Mouse (Mus musculus): ENCODE data around the gene Gm8947. TPM values are rescaled to one million over a fixed set of nuclear protein-coding genes. Genes with fewer than 3 reads are reported as not detected.

Gm8947 gene
- not detected in 4 replicates for total RNA-seq (2023)

GRCm38 (mm10) chr1:151192075-151192474, at the start of gene Gm8947:
Gene Gm8947 (plus strand): TSS chr1:151192376.

GRCm38 (mm10) chr1:151182266-151182665, 9.9 kb upstream of the Gm8947 start, which contains the start of gene Gm47985:
Gene Gm47985 (plus strand): TSS chr1:151182537.

GRCm38 (mm10) chr1:151198120-151198519, 5.9 kb downstream of the Gm8947 start, which contains the start of gene Gm47995:
Gene Gm47995 (plus strand): TSS chr1:151198448.

DNA sequence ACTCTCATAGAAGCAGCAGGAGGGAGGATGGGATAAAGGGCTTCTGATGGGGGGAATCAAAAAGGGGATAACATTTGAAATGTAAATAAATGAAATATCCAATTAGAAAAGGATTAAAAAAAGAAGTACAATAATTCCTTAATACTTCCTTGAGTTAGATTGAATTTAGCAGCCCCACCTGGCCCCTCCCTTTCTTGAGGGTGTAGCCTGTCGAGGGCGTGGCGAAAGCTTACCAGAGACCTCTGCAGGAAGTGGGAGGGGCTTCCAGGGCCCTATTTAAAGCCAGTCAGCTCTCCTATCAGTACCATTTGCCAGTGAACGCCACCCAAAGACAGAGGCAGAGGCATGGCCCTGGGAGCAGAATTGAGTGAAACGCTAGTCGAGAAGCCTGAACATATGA, 11.6 kb downstream of the Gm8947 start, which contains the start of gene 3110040M04Rik:
3110040M04Rik (plus strand) TSS at position 304 of the 400 bp plus-strand sequence.

DNA sequence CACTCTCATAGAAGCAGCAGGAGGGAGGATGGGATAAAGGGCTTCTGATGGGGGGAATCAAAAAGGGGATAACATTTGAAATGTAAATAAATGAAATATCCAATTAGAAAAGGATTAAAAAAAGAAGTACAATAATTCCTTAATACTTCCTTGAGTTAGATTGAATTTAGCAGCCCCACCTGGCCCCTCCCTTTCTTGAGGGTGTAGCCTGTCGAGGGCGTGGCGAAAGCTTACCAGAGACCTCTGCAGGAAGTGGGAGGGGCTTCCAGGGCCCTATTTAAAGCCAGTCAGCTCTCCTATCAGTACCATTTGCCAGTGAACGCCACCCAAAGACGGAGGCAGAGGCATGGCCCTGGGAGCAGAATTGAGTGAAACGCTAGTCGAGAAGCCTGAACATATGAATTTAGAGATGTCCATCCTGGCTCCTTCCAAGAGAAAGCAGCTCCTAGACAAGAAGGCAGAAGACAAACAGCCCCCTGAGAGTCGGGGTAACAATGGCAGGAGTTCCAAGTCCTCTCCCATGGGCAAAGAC, 17.7 kb downstream of the Gm8947 start, which contains the start of gene Gm47996:
Gm47996 (plus strand) TSS at position 308 of the 532 bp plus-strand sequence.

Other genes starting within 250 kb of the Gm8947 start
- gene Hmcn1, start 198.9 kb upstream of the Gm8947 start, total RNA-seq (2023): 0.09 TPM in 1 of 4 replicates, not detected in the others
- not detected in 4 replicates for gene Gm47985, start 9.8 kb upstream of the Gm8947 start, total RNA-seq (2023)
- gene Gm47995, start 6.1 kb downstream of the Gm8947 start, total RNA-seq (2023): 0.85 to 0.91 TPM in 2 of 4 replicates, not detected in the others
- 1.5 TPM in 1 of 4 replicates, not detected in the others for gene 3110040M04Rik, start 11.7 kb downstream of the Gm8947 start, total RNA-seq (2023)
- gene Gm47996, start 17.8 kb downstream of the Gm8947 start, total RNA-seq (2023): not detected in 4 replicates
- 321 to 352 TPM (median 336 TPM) in 4 replicates for gene Ivns1abp, start 152.1 kb downstream of the Gm8947 start, total RNA-seq (2023)
- gene Swt1, start 236.1 kb downstream of the Gm8947 start, total RNA-seq (2023): 35.5 to 45.4 TPM (median 40.3 TPM) in 4 replicates
- 40.1 to 44.0 TPM (median 41.5 TPM) in 4 replicates for gene Trmt1l, start 236.2 kb downstream of the Gm8947 start, total RNA-seq (2023)

Data from B cell, adult 62 days (primary cell).